Mouse (Mus musculus): ENCODE data around the gene Taco1. TPM values are rescaled to one million over a fixed set of nuclear protein-coding genes. Genes with fewer than 3 reads are reported as not detected.

The Taco1 gene
- polyA plus RNA-seq, 1 experiment, result 6.6 TPM

DNA sequence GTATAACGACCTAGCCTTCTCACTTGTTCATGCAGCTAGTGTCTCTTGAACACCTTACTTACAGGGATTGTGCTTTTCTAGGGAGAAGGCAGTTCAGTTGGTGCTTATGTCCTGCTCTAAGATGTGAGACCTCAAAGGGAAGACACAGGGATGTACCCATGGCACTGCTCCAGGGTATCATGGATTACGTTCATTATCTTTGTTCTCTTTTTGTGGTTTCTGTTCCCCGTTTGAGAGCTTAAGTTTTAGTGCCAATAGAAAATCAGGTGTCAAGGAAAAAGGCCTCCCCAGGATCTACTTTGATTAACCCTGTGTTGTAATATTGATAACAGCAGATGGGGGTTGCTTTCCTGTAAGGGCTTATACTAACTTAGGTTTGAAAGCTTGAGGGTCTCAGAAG, 7.9 kb downstream of the Taco1 start:
- TF ChIP-seq POLR2A (IDR thresholded peaks at IDR 0.05; ENCODE audit: borderline replicate concordance, control insufficient read depth, low read depth, low read length) (no peak), CTCF (IDR thresholded peaks at IDR 0.05; ENCODE audit: control insufficient read depth, insufficient read depth, low read length) (no peak)
- Histone ChIP-seq H3K4me3 (replicated peaks; ENCODE audit: control insufficient read depth, low read depth, low read length) (no peak overlapping the region), H3K4me1 (ENCODE audit: control insufficient read depth, insufficient read depth, low read length) (no peaks in the 10 kb centered on the region), H3K27ac (ENCODE audit: control insufficient read depth, insufficient read depth, low read depth, low read length, poor library complexity) (no peak overlapping the region)
- WGBS, result 39% methylated on average over 3 of the region's 3 CpGs

DNA sequence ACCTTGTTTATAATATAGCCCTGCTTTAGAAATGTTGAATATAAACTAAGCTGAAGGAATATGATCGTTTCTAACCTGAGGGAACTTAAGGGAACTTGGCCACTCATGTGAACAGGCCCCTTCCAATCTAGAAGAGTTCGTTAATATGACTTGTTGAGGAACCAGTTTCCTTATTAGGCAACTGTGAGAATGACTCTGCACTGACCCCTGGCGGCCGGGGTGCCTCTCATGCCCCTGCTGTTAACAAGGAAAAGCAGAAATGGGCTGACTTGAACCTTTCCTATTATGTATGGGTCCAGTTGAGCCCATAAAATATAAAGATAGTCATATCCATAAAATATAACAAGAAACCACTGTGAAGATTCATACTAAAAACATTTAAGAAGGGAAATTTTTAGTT, 10.5 kb downstream of the Taco1 start:
- Histone ChIP-seq H3K4me1 (ENCODE audit: control insufficient read depth, insufficient read depth, low read length) (no peaks in the 10 kb centered on the region), H3K4me3 (replicated peaks; ENCODE audit: control insufficient read depth, low read depth, low read length) (no peak overlapping the region), H3K27ac (ENCODE audit: control insufficient read depth, insufficient read depth, low read depth, low read length, poor library complexity) (no peak overlapping the region)
- TF ChIP-seq CTCF (IDR thresholded peaks at IDR 0.05; ENCODE audit: control insufficient read depth, insufficient read depth, low read length) (peak; percentile 89), POLR2A (IDR thresholded peaks at IDR 0.05; ENCODE audit: borderline replicate concordance, control insufficient read depth, low read depth, low read length) (no peak)
- WGBS, result under 1% methylated on average over 4 of the region's 4 CpGs

GRCm38 (mm10) chr11:106083708-106084701, 18.1 kb downstream of the Taco1 start, which contains the start of gene Map3k3:
Gene Map3k3 (plus strand): TSS chr11:106084613.
- Histone ChIP-seq H3K27ac (ENCODE audit: control insufficient read depth, insufficient read depth, low read depth, low read length, poor library complexity) (peak within 1 kb of the TSS; percentile 89), H3K4me3 (replicated peaks; ENCODE audit: control insufficient read depth, low read depth, low read length) (peak within 1 kb of the TSS; percentile 79), H3K4me1 (ENCODE audit: control insufficient read depth, insufficient read depth, low read length) (no peaks in the 10 kb centered on the region)
- TF ChIP-seq CTCF (IDR thresholded peaks at IDR 0.05; ENCODE audit: control insufficient read depth, insufficient read depth, low read length), result peak; percentile 56
- TF ChIP-seq POLR2A (IDR thresholded peaks at IDR 0.05; ENCODE audit: borderline replicate concordance, control insufficient read depth, low read depth, low read length), result peak; percentile 84; the same call in 1 of the 2 replicates
- WGBS, result under 1% methylated on average over 69 of the region's 69 CpGs

GRCm38 (mm10) chr11:106084911-106085561, 19.2 kb downstream of the Taco1 start:
- WGBS, result under 1% methylated on average over 61 of the region's 61 CpGs
- no peaks in the 10 kb centered on the region; the same call in 1 of the 2 replicates for H3K4me1 ChIP-seq (ENCODE audit: control insufficient read depth, insufficient read depth, low read length)
- H3K27ac ChIP-seq (ENCODE audit: control insufficient read depth, insufficient read depth, low read depth, low read length, poor library complexity), result peak overlapping the region; percentile 89
- no peak for TF ChIP-seq CTCF (IDR thresholded peaks at IDR 0.05; ENCODE audit: control insufficient read depth, insufficient read depth, low read length)
- TF ChIP-seq POLR2A (IDR thresholded peaks at IDR 0.05; ENCODE audit: borderline replicate concordance, control insufficient read depth, low read depth, low read length), result no peak
- H3K4me3 ChIP-seq (replicated peaks; ENCODE audit: control insufficient read depth, low read depth, low read length), result peak overlapping the region; percentile 79

GRCm38 (mm10) chr11:106098223-106098622, 32.4 kb downstream of the Taco1 start:
- H3K4me1 ChIP-seq (ENCODE audit: control insufficient read depth, insufficient read depth, low read length), result no peaks in the 10 kb centered on the region; the same call in 1 of the 2 replicates
- 42% methylated on average over 1 of the region's 1 CpGs for WGBS
- no peak overlapping the region; the same call in 1 of the 2 replicates for H3K27ac ChIP-seq (ENCODE audit: control insufficient read depth, insufficient read depth, low read depth, low read length, poor library complexity)
- no peak for TF ChIP-seq POLR2A (IDR thresholded peaks at IDR 0.05; ENCODE audit: borderline replicate concordance, control insufficient read depth, low read depth, low read length)
- no peak for TF ChIP-seq CTCF (IDR thresholded peaks at IDR 0.05; ENCODE audit: control insufficient read depth, insufficient read depth, low read length)
- no peak overlapping the region for H3K4me3 ChIP-seq (replicated peaks; ENCODE audit: control insufficient read depth, low read depth, low read length)

DNA sequence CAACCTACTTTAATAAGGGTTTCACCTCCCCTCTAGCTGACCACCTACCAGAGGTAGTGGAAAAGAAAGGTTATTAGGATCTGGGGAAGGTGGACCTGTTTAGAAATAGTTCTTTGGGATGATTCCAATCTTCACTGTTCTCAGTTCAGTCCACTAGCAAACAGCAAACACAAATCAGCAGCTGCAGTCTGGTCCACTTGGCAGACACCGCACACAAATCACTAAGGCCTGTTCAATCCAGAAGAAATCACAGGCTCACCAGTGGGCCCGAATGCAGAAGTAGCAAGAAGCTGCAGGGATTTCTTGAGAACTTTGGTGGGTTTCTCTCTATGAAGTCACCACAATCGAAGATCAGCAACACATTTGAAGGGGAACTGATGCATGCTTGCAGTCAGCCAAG, 37.0 kb downstream of the Taco1 start:
- Histone ChIP-seq H3K27ac (ENCODE audit: control insufficient read depth, insufficient read depth, low read depth, low read length, poor library complexity) (no peak overlapping the region), H3K4me1 (ENCODE audit: control insufficient read depth, insufficient read depth, low read length) (no peaks in the 10 kb centered on the region; the same call in 1 of the 2 replicates), H3K4me3 (replicated peaks; ENCODE audit: control insufficient read depth, low read depth, low read length) (no peak overlapping the region)
- WGBS, result 52% methylated on average over 3 of the region's 3 CpGs
- no peak for TF ChIP-seq POLR2A (IDR thresholded peaks at IDR 0.05; ENCODE audit: borderline replicate concordance, control insufficient read depth, low read depth, low read length)
- TF ChIP-seq CTCF (IDR thresholded peaks at IDR 0.05; ENCODE audit: control insufficient read depth, insufficient read depth, low read length), result no peak

DNA sequence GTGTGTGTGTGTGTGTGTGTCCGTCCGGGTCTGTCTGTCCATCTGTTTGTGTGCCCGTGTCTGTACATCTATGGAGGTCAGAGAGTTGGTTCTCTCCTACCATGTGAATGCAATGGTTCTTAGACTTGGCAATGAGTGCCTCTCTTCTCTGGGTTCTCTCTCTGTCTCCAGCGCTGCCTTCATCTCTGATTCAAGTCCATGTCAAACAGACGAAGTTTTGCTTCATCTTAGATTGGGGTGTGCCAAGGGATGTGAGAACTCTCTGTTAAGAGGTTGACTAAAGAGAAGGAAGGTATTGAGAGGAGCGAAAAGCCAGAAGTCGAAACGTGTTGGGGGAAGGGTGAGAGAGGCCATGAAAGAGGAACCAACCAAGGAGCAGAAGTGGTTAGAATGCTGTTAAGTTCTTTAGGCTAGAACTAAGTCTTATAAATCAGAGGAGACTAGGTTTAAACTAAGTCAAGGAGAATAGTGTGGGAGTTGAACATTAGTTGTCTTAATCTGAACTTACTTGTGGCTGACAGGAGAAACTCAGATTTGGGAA, 40.3 kb downstream of the Taco1 start:
- WGBS, result 8% methylated on average over 8 of the region's 8 CpGs
- no peaks in the 10 kb centered on the region; the same call in 1 of the 2 replicates for H3K4me1 ChIP-seq (ENCODE audit: control insufficient read depth, insufficient read depth, low read length)
- H3K27ac ChIP-seq (ENCODE audit: control insufficient read depth, insufficient read depth, low read depth, low read length, poor library complexity), result peak overlapping the region; percentile 87
- no peak overlapping the region for H3K4me3 ChIP-seq (replicated peaks; ENCODE audit: control insufficient read depth, low read depth, low read length)
- TF ChIP-seq POLR2A (IDR thresholded peaks at IDR 0.05; ENCODE audit: borderline replicate concordance, control insufficient read depth, low read depth, low read length), result no peak

DNA sequence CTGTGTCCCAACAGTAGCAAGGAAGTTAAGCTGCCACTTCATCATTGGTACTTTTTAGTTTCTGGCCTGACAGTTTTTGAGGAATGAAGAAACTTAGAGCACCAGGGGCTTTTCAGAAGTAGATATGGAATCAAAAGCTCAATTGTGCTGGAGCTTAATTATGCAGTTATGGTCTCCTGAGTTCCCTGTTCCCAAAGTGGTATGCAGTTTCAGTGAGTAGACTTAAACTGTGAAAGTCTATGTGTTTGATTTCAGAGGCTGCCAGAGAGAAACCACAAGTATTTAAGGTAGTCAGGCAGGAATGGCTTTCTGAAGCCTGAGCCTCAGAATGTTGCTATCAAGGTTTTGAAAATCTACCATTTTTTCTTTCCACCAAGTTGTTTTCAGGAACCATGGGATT, 45.8 kb downstream of the Taco1 start:
- Histone ChIP-seq H3K4me1 (ENCODE audit: control insufficient read depth, insufficient read depth, low read length) (no peaks in the 10 kb centered on the region; the same call in 1 of the 2 replicates), H3K4me3 (replicated peaks; ENCODE audit: control insufficient read depth, low read depth, low read length) (no peak overlapping the region), H3K27ac (ENCODE audit: control insufficient read depth, insufficient read depth, low read depth, low read length, poor library complexity) (no peak overlapping the region)
- no peak for TF ChIP-seq POLR2A (IDR thresholded peaks at IDR 0.05; ENCODE audit: borderline replicate concordance, control insufficient read depth, low read depth, low read length)
- TF ChIP-seq CTCF (IDR thresholded peaks at IDR 0.05; ENCODE audit: control insufficient read depth, insufficient read depth, low read length), result no peak
